Mouse (Mus musculus): ENCODE results near the gene Trpm4. TPM values are rescaled to one million over a fixed set of nuclear protein-coding genes. Genes with fewer than 3 reads are reported as not detected.

The Trpm4 gene
- 204 and 260 TPM in 2 replicates for polyA plus RNA-seq (2012; rRNA removed)

DNA sequence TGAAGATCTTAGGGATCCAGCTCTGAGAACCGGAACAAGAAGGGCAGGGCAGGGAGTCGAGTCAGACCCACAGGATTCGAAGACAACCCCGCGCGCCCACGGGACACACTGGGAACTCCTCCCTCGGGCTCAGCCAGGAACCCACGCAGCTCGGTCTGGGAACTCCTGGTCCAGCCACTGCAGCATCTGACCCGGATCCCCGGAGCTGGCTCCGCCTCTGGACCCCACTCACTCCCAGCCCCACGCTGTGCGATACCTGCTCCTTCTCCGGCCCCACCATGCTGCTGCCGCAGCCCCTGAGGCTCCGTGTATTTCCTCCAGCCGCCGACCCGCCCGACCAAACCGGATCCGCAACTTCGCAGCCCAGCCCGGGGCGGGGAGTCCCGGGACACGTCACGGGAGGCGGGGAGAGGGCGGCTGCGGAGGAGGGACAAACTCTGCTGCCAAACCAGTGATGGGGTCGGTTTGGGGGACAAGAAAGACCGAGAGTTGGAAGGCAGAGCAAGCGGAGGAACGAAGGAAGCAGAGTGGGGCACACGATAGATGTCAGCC is at the start of gene Trpm4:
TSS of gene Trpm4 (minus strand) at position 350 of the 552 bp plus-strand sequence.

DNA sequence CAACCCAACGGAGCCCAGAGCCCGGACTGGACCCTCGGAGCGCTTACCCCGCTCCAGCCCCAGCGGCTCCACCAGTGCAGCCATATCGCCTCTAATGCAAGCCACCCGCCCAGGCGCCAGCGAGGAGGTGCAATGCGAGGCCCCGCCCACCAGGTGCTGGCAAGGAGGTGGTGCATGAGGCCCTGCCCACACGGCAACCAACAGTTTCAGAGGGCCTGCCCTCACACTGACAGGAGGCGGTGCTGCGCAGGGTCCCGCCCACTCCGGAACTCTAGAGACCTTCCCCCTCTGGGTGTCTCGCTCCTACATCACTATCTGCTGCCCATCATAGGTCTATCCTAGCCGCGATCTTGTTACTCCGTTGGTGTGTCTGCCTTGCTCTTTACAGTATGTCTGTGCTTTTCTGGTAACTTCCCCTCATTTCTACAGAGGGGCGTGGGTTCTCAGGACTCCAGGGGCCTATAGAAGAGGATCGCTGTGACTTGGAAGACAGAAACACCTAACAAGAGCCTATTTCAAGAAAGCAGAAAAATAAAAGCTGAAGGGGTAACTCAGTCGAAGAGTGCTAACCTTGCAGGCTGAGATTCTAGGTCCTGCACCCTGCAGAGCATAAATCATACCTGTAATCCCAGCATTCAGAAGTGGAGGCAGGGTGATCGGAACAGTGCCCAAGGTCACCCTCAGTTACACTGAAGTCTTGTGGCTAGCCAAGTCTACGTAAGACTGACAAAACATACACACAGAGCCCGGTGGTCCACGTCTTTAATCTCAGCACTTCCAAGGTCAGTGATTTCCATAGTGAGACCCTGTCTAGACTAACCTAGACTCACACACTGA is 37.1 kb upstream of the Trpm4 start, which contains the start of gene Lin7b:
TSS of gene Lin7b (minus strand) at position 109 of the 837 bp plus-strand sequence.

DNA sequence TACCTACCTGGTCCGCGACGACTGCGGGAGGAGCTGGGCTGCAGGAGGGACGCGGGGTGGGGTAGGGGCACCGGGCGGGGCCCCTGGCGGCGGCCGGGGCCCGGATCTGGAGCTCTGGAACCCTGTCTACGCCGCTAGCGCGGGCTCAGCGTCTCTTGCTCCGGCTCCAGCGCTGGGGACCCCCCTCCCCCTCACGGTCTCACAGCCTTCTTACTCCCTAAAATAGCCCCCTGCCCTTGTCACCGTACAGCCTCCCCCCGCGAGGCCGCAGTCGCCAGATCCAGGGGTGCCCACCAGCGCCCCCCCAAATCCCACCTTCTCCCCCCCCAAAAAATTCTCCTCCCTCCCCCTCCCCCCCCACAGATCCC is 33.1 kb upstream of the Trpm4 start, which contains the start of gene Ppfia3:
TSS of gene Ppfia3 (minus strand) at position 368 of the 368 bp plus-strand sequence.

DNA sequence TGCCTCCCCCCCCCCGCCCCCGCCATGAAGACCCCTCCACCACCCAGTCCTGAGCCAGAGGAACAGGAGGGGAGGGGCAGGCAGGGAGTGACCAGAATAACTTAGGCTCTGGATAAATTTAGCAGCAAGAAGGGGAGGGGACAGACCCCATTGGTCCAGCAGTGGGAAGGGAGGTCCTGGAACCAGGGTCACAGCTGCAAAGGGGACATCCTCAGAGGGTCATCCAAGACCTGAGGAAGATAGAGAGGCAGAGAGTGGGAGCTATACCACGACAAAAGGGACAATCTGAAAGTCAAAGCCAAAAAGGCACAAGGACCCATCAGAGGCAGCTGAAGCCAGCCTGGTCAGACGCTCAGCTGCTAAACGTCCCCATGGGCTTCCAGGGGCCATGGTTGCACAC is 1.5 kb upstream of the Trpm4 start, which contains the start of gene Hrc:
TSS of gene Hrc (plus strand) at position 235 of the 400 bp plus-strand sequence.

DNA sequence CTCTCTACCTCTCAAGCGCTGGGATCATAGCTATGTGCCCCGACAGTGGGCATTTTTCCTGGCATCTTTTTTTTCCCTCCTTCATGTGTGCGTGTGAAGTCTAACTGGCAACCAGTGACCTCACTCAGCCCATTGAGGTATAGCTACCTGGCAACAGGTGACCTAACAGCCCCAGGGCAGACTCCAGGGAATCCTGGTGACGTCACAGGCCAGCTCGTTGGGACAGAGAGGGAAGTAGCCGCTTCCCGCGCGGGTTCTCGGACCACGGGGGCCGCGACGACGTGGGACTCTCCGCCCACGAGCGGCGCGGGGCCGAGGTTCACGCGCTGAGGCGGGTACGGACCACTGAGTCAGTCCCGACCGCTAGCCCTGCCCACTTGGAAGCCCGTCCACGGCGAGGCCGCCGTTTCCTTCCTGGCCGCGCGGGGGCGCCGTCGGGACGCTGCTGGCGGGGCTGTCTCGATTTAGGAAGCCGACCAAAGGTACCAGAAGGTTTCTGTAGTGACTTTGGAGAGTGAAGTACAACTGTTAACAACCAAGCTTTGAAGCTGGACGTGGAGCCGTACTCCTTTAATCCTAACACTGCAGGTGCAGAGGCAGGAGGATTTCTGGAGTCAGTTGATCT is 56.3 kb downstream of the Trpm4 start, which contains the start of gene Slc6a21:
TSS of gene Slc6a21 (plus strand) at position 378 of the 625 bp plus-strand sequence.

Other genes with a start within 250 kb of the Trpm4 start
- gene Rcn3, start 241.6 kb downstream of the Trpm4 start, polyA plus RNA-seq (2012; rRNA removed) = 118 and 163 TPM in 2 replicates
- 83.0 and 96.0 TPM in 2 replicates for gene Fcgrt, start 229.9 kb downstream of the Trpm4 start, polyA plus RNA-seq (2012; rRNA removed)
- gene Rps11, start 209.3 kb downstream of the Trpm4 start, polyA plus RNA-seq (2012; rRNA removed) = 149 and 231 TPM in 2 replicates
- gene Rpl13a, start 205.0 kb downstream of the Trpm4 start, polyA plus RNA-seq (2012; rRNA removed) = 1,458 and 1,702 TPM in 2 replicates
- gene Gm45713, start 197.5 kb downstream of the Trpm4 start, polyA plus RNA-seq (2012; rRNA removed) = 0.47 and 0.50 TPM in 2 replicates
- gene Flt3l, start 197.3 kb downstream of the Trpm4 start, polyA plus RNA-seq (2012; rRNA removed) = 43.2 and 54.5 TPM in 2 replicates
- gene Pih1d1, start 179.5 kb downstream of the Trpm4 start, polyA plus RNA-seq (2012; rRNA removed) = 54.6 and 63.2 TPM in 2 replicates
- gene Aldh16a1, start 179.2 kb downstream of the Trpm4 start, polyA plus RNA-seq (2012; rRNA removed) = 107 and 124 TPM in 2 replicates
- gene Slc17a7, start 169.8 kb downstream of the Trpm4 start, polyA plus RNA-seq (2012; rRNA removed) = 0.09 and 0.20 TPM in 2 replicates
- gene Gfy, start 154.2 kb downstream of the Trpm4 start, polyA plus RNA-seq (2012; rRNA removed) = not detected in 2 replicates
- not detected in 2 replicates for gene Pth2, start 152.8 kb downstream of the Trpm4 start, polyA plus RNA-seq (2012; rRNA removed)
- 0.05 TPM in 1 of 2 replicates, not detected in the other for gene Ccdc155, start 128.9 kb downstream of the Trpm4 start, polyA plus RNA-seq (2012; rRNA removed)
- gene Dkkl1, start 121.6 kb downstream of the Trpm4 start, polyA plus RNA-seq (2012; rRNA removed) = 1.3 and 2.3 TPM in 2 replicates
- 10.7 and 13.9 TPM in 2 replicates for gene Tead2, start 118.0 kb downstream of the Trpm4 start, polyA plus RNA-seq (2012; rRNA removed)
- 34.3 and 38.4 TPM in 2 replicates for gene Cd37, start 94.7 kb downstream of the Trpm4 start, polyA plus RNA-seq (2012; rRNA removed)
- gene Slc6a16, start 92.7 kb downstream of the Trpm4 start, polyA plus RNA-seq (2012; rRNA removed) = not detected in 2 replicates
- gene Slc6a21, start 56.3 kb downstream of the Trpm4 start, polyA plus RNA-seq (2012; rRNA removed) = not detected in 2 replicates
- gene Hrc, start 1.5 kb upstream of the Trpm4 start, polyA plus RNA-seq (2012; rRNA removed) = 0.21 and 0.75 TPM in 2 replicates
- 103 and 110 TPM in 2 replicates for gene Ppfia3, start 33.2 kb upstream of the Trpm4 start, polyA plus RNA-seq (2012; rRNA removed)
- 4.7 and 8.2 TPM in 2 replicates for gene Lin7b, start 36.8 kb upstream of the Trpm4 start, polyA plus RNA-seq (2012; rRNA removed)
- 207 and 209 TPM in 2 replicates for gene Snrnp70, start 62.0 kb upstream of the Trpm4 start, polyA plus RNA-seq (2012; rRNA removed)
- 0.08 and 0.09 TPM in 2 replicates for gene Kcna7, start 71.9 kb upstream of the Trpm4 start, polyA plus RNA-seq (2012; rRNA removed)
- 0.21 and 0.22 TPM in 2 replicates for gene Ntf5, start 79.9 kb upstream of the Trpm4 start, polyA plus RNA-seq (2012; rRNA removed)
- gene Lhb, start 87.0 kb upstream of the Trpm4 start, polyA plus RNA-seq (2012; rRNA removed) = not detected in 2 replicates
- gene Gys1, start 101.1 kb upstream of the Trpm4 start, polyA plus RNA-seq (2012; rRNA removed) = 33.2 and 35.8 TPM in 2 replicates
- 65.6 and 70.4 TPM in 2 replicates for gene Ruvbl2, start 104.3 kb upstream of the Trpm4 start, polyA plus RNA-seq (2012; rRNA removed)
- gene Ftl1, start 126.1 kb upstream of the Trpm4 start, polyA plus RNA-seq (2012; rRNA removed) = 2,990 and 3,309 TPM in 2 replicates
- gene Bax, start 133.1 kb upstream of the Trpm4 start, polyA plus RNA-seq (2012; rRNA removed) = 109 and 142 TPM in 2 replicates
- 0.12 and 0.19 TPM in 2 replicates for gene Tulp2, start 148.1 kb upstream of the Trpm4 start, polyA plus RNA-seq (2012; rRNA removed)
- 0.57 TPM in 1 of 2 replicates, not detected in the other for gene Gm45808, start 153.0 kb upstream of the Trpm4 start, polyA plus RNA-seq (2012; rRNA removed)
- gene Dhdh, start 155.0 kb upstream of the Trpm4 start, polyA plus RNA-seq (2012; rRNA removed) = 0.93 and 0.98 TPM in 2 replicates
- gene Nucb1, start 176.6 kb upstream of the Trpm4 start, polyA plus RNA-seq (2012; rRNA removed) = 833 and 896 TPM in 2 replicates
- 27.9 and 31.0 TPM in 2 replicates for gene Ppp1r15a, start 192.5 kb upstream of the Trpm4 start, polyA plus RNA-seq (2012; rRNA removed)
- 9.0 and 9.3 TPM in 2 replicates for gene Plekha4, start 192.6 kb upstream of the Trpm4 start, polyA plus RNA-seq (2012; rRNA removed)
- gene Hsd17b14, start 221.1 kb upstream of the Trpm4 start, polyA plus RNA-seq (2012; rRNA removed) = 4.5 and 7.4 TPM in 2 replicates
- gene Bcat2, start 236.4 kb upstream of the Trpm4 start, polyA plus RNA-seq (2012; rRNA removed) = 55.8 and 58.0 TPM in 2 replicates